Mouse (Mus musculus) heart, postnatal 14 days (tissue): ENCODE data around the gene Tmcc2. TPM values are rescaled to one million over a fixed set of nuclear protein-coding genes. Genes with fewer than 3 reads are reported as not detected.
A peak's percentile ranks its signal among the peaks of the same experiment; 100 is the strongest.

Experiments used
- DNase-seq, 2 experiments: peaks; one replicate each; pipeline ENCODE4 v3.0.0; 2021 to 2022
- intact Hi-C: fragments of 180-260 bp; cut with DNase I; formaldehyde crosslinking; loops from one replicate; pipeline ENCODE4 v1.15.1; 2025
- total RNA-seq, 2 experiments: library from RNA; stranded (reverse); gene quantifications; 2 replicates each; pipeline ENCODE4 v1.2.3; 2021

Tmcc2 gene
- total RNA-seq, 2 experiments from 2014 or later: 14.8 to 15.4 TPM

GRCm38 (mm10) chr1:132346134-132346851 is 44.8 kb downstream of the Tmcc2 start:
- intact Hi-C loops: no loop called here

GRCm38 (mm10) chr1:132345514-132345913 is 45.6 kb downstream of the Tmcc2 start:
- no peak for DNase-seq
- intact Hi-C loops: no loop called here

More at GRCm38 (mm10) chr1:132346134-132346851, 44.8 kb downstream of the Tmcc2 start:
- DNase-seq: peak; percentile 66 to 68

- intact Hi-C loops: no loop called here
- no peak for DNase-seq
These were observed 47.4 kb downstream of the Tmcc2 start for GRCm38 (mm10) chr1:132343656-132344055.

- no peak for DNase-seq
- intact Hi-C loops: no loop called here
These were observed 47.9 kb downstream of the Tmcc2 start for GRCm38 (mm10) chr1:132343191-132343590.

- intact Hi-C loops: no loop called here
- no peak for DNase-seq
These were observed 48.6 kb downstream of the Tmcc2 start for GRCm38 (mm10) chr1:132342518-132342917.

- DNase-seq: peak; percentile 74 to 77
- intact Hi-C loops: no loop called here
These were observed 49.2 kb downstream of the Tmcc2 start for GRCm38 (mm10) chr1:132341731-132342501.

- no peak for DNase-seq
- intact Hi-C loops: no loop called here
These were observed 52.9 kb downstream of the Tmcc2 start for GRCm38 (mm10) chr1:132338027-132338660.

- DNase-seq: no peak
- intact Hi-C loops: no loop called here
These were observed 54.2 kb downstream of the Tmcc2 start for GRCm38 (mm10) chr1:132336921-132337320.

GRCm38 (mm10) chr1:132335378-132335965 is 55.6 kb downstream of the Tmcc2 start:
- intact Hi-C loops: no loop called here

GRCm38 (mm10) chr1:132334178-132334801 is 56.8 kb downstream of the Tmcc2 start:
- intact Hi-C loops: no loop called here
- no peak for DNase-seq

More at GRCm38 (mm10) chr1:132335378-132335965, 55.6 kb downstream of the Tmcc2 start:
- DNase-seq: peak; percentile 55 to 64

- intact Hi-C loops: no loop called here
- DNase-seq: peak; percentile 70 to 77
These were observed 57.4 kb downstream of the Tmcc2 start for GRCm38 (mm10) chr1:132333675-132334141.

- DNase-seq: no peak
- intact Hi-C loops: no loop called here
These were observed 57.9 kb downstream of the Tmcc2 start for GRCm38 (mm10) chr1:132333201-132333600.

- intact Hi-C loops: no loop called here
- DNase-seq: no peak
These were observed 59.8 kb downstream of the Tmcc2 start for GRCm38 (mm10) chr1:132331283-132331682.

- intact Hi-C loops: no loop called here
These were observed 60.7 kb downstream of the Tmcc2 start for GRCm38 (mm10) chr1:132330397-132330796.

GRCm38 (mm10) chr1:132329656-132330055 is 61.4 kb downstream of the Tmcc2 start:
- intact Hi-C loops: no loop called here

More at GRCm38 (mm10) chr1:132330397-132330796, 60.7 kb downstream of the Tmcc2 start:
- no peak for DNase-seq

GRCm38 (mm10) chr1:132328565-132328964 is 62.5 kb downstream of the Tmcc2 start:
- intact Hi-C loops: no loop called here
- DNase-seq: no peak

More at GRCm38 (mm10) chr1:132329656-132330055, 61.4 kb downstream of the Tmcc2 start:
- no peak for DNase-seq

GRCm38 (mm10) chr1:132327477-132327876 is 63.6 kb downstream of the Tmcc2 start:
- intact Hi-C loops: no loop called here
- no peak for DNase-seq

GRCm38 (mm10) chr1:132326777-132327176 is 64.3 kb downstream of the Tmcc2 start:
- no peak for DNase-seq
- intact Hi-C loops: no loop called here

- no peak for DNase-seq
- intact Hi-C loops: no loop called here
These were observed 68.2 kb downstream of the Tmcc2 start for GRCm38 (mm10) chr1:132322711-132323542.
